Mouse (Mus musculus) lung, postnatal 4 days (tissue): ENCODE data around the gene Chka.

ENCODE experiments used
- DNase-seq, 2 experiments: peaks; one replicate each; pipeline ENCODE4 v3.0.0; 2021

Chka gene

DNA sequence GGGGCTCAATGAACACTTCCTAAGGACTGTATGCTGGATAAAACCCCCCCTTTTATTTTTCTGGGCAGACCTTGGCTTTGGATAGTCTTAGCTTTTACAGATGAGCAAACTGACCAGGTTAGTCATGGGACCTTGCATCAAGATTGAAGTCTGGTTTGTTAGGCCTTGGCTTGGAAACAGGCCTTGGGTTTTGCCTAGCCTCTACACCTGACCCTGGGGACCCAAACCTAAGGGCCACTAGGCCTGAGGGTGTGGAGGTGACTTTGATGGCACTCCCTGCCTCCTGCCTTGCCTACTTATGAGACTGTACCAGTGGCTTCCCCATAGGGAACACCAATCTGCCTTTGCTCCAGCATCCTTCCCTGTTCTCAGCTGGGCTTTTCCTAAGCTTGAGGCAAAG is 68.4 kb downstream of the Chka start:
- DNase-seq, result no peak

DNA sequence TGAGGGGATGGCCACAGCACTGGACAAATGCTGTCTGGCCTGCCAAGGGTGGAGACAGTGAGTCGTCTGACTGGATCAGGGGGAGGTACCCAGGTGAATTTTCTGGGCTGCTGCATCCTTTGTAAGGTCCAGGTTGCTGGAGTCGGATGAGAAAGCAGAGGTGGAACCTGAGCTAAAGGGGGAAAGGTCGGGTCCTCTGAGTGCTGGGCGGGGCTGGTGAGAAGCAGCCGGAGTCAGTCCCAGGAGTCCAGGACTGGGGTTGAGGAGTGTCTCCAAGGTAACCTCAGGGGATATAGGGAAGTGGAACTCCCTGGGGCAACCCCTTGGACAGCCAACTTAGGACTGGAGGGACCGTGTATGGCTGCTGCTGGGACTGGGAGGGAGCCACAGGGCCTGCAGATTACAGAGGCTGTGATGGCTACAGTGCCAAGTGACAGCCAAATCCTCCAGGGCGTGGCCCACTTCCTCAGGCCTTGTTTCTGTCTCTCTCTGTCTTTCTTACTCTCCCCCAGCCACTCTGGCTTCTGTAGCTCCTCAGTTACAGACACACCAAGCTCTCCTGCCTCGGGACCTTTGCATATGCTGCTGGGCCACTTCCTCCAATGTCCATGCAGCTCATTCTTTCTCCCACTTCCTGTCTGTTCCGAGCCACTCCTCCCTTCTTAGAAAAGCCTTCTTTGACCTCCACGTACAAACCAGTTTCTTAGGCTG is 71.2 kb downstream of the Chka start:
- DNase-seq, result peak in 1 of 2 experiments; percentile 44

DNA sequence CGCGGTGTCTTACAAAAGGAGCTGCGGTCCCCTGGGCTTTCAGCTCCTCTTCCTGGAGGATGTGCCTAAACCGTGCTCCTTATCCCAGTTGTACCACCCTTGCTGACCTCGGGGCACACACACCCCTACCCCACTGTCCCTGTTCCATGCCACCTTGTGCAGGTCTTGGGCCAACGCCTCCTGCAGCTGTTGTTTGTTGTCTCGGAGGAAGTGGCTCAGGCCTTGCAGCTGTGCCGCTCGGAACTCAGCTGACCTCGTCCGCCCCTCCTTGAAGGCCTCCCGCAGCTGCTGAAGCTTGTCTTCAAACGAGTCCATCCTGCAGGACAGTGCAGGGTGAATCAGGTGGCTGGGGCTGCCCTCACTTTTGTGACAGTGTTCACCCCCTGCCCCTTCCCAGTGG is 72.0 kb downstream of the Chka start:
- peak; percentile 60 to 78 for DNase-seq

DNA sequence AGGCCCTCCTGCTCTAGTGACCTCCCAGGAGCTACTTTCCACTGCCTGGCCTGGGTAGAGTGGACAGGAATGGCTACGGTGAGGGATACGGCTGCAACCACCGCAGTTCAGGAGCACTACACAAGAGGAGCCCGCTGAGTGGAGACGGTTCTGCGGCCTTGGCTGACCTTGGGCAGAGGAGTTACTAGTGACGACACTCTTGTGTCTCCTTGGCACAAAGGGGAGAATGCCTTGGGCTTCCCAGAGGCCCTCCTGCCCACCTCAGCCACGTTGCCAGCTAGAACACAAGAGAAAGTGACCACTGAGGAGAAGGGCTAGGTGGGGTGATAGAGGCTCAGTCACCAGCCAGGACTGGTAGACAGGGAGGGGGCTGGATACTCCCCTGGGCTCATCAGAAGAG is 72.6 kb downstream of the Chka start:
- peak in 1 of 2 experiments; percentile 22 for DNase-seq

DNA sequence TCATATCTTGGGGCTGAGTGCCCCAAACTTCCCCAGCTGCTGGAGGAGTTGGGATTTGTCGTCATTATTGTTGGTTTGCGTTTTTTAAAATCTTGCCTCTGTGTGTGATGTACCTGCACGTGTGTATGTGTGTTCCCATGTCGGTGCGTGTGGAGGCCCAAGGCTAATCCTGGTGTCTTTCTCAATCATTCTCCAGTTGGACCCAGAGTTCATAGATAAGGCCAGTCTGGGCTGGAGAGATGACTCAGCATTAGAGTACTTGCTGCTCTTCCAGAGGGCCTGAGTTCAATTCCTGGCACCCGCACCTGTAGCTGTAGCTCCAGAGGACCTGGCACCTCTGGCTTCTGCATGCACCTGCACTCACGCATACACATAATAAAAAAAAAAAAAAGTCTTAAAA is 73.3 kb downstream of the Chka start:
- no peak for DNase-seq

DNA sequence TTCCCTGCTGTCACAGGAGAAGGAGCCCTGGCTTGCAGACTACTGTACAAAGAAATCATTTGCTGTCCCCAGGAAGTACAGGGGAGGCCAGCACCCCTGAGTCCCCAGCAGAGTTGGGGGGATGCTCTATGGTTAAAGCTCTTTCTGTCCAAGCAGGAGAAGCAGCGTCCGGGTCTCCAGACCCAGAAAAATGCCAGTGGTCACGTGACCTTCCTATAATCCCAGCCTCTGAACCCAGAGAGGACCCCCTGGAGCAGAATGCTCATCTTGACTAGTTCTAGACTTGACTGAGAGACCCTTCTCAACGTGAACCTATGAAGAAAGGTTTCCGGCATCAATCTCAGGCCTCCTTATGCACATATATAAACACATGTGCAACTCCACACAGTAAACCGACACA is 74.3 kb downstream of the Chka start:
- no peak for DNase-seq

DNA sequence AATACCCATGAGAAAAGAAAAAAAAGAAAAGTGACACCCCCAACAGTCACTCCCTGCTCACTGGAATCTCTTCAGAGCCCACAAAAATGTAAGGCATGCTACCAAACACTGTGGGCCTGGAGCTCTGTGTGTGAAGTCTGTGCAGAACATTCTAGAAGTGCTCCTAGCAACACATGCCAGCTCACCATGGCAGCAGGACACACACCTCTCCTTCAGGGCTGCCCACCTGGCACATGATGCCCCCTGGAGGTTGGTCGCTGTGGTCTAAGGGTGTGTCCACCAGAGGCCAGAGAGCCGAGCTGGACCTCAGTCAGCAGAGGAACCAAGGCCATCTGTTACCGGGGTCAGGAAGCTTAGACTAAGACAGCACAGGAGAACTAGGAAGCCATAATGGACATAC is 74.7 kb downstream of the Chka start:
- peak; percentile 79 to 88 for DNase-seq

DNA sequence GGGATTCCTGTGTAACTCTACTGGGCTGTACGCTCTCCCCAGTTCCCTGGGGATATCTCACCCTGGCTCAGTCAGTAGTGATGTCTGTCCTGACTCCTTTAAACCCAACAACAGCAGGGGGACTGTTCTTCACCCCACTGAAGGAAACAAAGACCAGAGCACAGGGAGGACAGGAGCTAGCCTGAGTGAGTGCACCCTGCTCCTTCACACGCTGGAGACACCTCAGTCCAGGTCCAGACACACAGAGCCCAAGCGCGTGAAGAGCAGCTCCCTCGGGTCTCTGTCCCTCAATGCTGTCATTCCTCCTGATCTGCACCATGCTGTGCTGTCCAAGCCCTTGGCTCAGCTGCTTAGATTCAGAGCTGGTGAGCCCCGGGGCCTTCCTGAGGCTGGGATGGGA is 75.1 kb downstream of the Chka start:
- no peak for DNase-seq

DNA sequence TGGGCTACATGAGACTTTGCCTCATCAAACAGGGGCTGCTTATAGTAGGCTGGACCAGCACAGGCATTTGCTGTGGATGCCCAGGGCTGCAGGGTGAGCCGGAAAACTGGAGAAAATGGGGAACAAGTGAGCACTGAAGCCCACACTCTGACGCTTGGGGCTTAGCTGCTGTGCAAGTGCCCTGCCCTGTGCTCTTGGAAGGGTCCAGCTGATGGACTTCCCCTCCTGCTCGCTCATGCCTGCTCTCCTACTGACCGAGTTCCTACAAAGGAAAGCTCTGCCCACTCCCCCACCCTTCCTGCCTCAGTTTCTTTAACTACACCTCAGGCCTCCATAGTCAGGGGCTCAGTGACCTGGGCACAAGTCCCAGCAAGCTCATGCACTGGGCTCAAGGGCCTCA is 76.4 kb downstream of the Chka start:
- no peak for DNase-seq

DNA sequence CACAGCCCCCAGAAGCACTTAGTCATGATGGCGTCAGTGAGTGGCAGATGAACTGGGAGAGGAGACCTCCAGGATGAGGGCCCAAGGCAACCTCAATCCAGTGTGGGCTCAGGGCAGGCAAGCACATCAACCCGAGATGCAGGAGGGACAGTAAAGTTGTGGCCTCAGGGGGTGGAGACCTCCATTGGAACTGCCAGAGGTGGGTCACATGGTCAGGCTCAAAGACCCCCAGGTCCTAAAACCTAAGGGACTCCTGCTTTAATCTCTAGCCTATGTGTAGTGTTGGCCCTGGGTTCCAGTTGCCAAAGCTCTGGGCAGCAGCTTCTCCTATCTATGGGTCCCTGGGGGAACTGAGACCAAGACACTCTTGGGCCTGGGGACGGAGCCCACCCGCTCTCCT is 77.2 kb downstream of the Chka start:
- DNase-seq, result no peak

DNA sequence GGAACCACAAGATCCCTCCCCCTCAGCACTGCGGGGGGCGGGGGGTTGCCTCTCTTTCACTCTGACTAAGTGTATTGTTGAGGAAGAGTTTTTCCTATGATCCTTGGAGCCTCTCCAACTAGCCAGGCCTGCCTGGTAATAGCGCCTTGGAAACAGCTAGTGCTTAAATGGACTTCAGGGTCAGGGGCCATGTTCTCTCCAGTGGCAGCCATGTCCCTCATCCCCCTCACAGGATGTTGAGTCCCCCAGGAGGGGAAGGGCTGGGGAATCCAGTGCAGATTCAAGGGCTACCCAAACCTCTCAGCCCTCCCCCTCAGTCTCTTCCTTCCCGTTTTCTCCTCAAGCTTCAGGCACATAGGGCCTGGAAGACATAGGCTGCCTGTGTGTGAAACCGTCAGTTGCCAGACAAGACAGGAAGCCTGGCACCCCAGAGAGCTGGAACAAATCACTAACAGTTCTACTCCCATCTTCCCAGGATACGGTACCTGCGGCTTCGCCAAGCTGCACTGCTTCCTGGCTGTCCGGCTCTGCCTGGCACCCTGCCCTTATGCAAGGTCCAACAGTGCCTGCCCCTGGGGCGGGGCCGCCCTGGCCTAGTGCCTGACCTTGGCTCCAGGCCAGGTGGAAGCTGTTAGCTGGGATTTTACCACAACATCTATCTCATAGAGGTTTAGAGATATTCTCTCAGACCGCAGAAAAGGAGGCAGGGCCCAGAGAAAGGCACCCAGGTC is 77.8 kb downstream of the Chka start, which contains the start of gene Aldh3b1:
Gene Aldh3b1, minus strand, starts transcription at position 598 of the 731 bp plus-strand sequence.
- DNase-seq, result peak; percentile 91 to 93

DNA sequence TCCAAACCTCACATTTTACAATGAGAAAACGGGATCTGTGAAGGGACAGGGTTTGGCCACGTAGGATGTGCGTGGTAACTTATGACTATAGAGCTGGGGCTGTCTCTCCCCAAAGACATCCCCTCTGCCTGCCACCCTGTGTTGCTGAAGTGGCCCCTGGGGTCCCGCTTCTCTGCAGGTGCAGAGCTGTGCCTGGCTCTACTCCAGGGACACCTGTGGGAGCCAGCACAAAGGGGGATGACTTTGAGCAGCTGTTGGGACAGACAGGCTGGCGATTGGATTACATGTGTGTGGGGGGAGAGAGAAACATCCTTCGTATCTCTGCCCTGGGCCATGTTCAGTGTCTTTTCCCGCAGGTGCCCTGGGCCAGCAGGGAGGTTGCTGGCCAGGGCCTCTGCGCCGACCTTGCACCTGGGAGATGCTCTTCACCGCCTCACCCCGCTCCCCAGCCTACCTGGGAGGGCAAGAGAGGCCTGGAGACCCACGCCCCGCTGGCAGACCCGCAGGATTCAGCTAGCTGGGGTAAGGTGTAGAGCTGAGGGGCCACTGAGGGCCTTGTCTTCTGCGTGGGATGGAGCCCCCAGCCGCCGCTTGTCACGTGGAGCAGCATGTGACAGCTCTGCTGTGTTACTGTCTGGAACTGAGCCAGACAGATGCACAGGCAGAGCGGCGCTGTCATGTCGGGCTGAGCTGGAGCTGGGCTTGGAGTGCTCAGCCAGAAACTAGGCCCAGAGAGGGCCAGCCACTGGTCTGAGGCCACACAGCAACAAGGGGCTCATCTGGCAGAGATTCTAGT is 78.9 kb downstream of the Chka start:
- DNase-seq, result no peak

DNA sequence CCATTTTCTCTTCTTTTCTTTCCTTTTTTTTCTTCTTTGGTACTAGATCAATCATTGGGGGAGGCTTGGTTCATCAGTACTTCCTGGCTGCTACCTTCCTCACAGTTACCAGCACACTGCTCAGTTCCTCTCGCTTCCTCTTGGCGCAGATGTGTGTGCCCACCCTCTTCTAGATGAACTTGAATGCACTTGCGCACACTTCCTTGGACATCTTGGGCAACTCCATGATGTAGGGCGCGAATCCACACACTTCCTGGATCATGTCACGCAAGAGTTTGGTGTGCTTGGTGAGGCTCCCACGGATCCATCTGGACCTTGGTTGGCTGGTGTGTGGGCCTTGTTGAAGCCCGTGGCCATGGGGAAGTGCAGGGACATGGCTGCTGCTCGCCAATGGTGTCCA is 80.1 kb downstream of the Chka start:
- peak in 1 of 2 experiments; percentile 51 for DNase-seq

DNA sequence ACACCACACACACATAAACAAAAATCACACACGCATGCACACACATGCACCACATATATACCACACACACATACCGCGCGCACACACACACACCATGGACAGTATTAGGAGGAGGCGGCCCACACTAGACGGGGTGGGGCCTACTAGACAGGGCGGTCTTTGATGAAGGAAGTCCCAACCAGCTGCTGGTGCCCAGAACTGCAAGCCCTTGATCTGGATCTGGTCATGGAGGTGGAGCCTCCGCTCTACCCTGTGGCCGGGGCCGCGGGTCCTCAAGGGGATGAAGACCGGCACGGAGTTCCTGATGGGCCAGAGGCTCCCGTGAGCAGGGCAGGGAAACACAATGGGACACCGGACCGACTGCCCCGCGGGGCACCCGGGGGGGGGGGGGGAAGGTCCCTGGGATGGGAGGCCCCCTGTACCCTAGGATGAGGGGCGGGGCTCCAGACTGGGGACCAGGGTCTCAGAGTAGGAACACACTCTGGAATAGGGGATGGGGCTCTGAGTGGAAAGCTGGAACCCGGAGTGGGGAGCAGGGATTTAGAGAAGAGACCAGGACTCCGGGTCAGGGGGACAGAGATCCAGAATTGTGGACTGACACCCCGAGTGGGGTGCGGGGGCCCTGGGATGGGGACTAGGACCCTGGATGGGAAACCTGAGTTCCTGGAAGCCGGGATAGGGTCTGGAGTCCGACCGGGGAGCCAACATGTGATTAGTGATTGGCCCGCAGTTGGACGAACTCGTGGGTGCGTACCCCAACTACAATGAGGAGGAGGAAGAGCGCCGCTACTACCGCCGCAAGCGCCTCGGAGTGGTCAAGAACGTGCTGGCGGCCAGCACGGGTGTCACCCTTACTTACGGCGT is 83.7 kb downstream of the Chka start, which contains the start of gene Unc93b1:
Gene Unc93b1, plus strand, starts transcription at position 155 of the 864 bp plus-strand sequence.
- peak; percentile 81 to 87 for DNase-seq

DNA sequence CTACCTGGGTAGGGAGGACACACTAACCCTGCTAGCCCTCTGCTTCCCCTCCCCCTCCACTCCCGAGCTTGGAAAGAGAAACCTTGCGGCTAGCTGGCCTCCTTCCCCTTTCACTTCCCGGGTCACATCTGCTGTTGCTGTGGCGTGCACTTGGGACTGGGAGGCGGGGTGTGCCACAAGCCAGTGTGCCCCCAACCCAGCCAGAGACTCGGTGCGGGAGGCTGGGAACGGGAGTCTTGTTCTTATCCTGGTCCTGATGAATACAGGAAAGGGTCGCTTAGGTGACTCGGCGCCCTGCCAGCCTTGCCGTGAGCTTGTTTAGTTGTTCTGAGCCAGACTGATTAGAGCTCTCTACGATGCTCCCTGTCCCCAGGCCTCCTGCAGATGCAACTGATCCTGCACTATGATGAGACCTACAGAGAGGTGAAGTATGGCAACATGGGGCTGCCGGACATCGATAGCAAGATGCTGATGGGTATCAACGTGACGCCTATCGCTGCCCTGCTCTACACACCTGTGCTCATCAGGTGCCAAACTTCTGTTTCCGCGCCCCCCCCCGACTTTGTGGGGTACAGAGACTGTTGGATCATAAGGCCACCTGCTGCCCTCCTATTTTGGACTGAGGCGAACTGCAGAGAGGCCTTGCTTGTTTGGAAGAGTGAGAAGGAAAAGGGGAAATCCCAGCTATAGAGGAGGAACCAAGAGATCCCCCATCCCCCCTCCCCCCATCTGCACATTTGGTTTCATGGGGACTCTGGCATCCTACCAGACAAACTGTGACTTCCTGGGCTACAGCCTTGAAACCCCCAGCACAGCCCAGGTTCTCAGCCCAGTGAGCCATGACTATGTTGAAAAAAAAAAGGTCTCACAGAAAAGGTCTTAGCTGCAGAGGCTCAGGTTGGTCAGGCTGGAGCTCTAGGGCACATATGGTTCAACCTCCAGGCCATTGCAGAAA is 84.6 kb downstream of the Chka start:
- DNase-seq, result peak; percentile 75 to 82

DNA sequence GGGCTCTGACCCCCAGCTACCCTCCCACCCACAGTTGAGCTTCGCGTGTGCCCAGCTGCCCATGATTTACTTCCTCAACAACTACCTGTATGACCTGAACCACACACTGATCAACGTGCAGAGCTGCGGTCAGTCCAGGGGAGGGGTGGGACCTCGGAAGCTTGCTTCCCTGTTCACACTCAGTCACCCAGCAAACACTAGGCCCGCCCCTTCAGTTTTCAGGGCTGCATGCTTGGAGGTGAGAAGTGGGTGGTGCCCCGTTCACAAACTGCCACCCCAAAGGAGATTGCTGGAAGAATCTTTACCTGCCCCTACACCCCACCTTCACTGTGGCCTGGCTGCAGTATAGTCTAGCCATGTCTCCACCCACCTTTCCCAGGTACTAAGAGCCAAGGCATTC is 90.7 kb downstream of the Chka start:
- no peak for DNase-seq

DNA sequence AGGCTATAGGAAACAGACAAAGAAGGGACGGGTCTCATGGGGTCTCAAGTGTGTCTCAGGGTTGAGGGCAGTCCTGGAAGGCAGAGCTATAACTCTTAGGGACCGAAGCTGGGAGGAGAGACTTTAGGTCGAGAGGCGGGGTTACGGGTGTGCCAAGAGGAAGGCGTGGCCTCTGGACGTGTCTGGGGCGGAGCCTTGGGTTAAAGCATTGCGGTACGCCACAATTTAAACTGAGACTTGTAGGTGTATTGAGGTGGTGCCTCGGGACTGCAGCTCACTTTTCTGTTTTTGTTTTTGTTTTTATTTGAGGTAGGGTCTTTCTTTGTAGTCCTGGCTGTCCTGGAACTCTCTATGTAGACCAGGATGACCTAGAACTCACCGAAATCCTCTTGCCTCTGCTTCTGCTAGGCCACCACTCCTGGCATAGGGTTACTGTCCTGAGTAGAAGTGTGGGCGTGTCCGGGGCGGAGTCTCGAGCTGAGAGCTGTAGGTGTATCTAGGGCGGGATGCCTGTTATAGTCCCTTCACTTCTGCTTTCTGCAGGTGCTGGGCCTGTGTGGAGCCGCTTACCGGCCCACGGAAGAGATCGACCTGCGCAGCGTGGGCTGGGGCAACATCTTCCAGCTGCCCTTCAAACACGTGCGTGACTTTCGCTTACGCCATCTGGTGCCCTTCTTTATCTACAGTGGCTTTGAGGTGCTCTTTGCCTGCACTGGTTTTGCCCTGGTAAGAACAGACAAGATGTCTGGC is 91.6 kb downstream of the Chka start:
- peak; percentile 66 to 72 for DNase-seq
